ENCODE assay signal across 8 mouse cellular contexts in the genomic region with DNA sequence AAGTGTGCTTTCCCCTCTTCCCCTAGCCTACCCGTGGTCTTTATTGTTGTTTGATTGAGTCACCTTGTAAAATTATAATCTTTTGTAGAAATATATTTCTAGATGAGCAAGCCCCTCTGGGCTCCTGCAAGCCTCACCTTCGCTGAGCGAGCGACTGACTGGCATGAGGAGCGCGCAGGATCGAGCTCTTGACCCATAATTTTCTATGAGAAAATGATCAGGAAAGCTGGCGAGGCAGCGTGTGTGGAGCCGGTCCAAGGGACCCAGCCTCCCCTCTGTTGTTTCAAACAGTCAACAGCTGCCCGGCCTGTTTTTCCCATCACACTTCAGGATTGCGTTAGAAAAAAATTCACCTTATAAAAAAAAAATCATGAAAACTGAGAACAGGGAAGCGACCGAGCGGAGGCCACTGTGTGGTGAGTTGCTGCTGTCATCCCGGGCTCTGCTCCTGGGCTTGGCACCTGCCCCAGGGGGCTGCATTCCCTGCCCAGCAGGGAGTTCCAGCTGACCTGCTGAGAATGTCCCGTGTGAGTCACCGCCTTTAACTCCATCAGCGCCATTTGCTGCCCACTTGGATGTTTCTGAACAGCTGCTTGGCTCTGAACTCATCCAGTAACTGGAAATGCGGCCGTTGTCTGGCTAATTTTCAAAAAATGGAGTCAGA.
A peak's percentile ranks its signal among the peaks of the same experiment; 100 is the strongest.
DNase-seq lines count a peak whose midpoint lies in the region; ATAC-seq and TF ChIP-seq lines count a peak whose summit lies in the region.

No protein-coding gene starts in this region.

- intact Hi-C loops in heart, adult 2 months (cut with DNase I), result no loop called here

- H3K27ac ChIP-seq in heart, adult 2 months, result no peak overlapping the region
- H3K27ac ChIP-seq in kidney, adult 2 months (ENCODE audit: insufficient read depth, low read depth, low read length), result no peak overlapping the region
- no peak overlapping the region for H3K27ac ChIP-seq in midbrain, embryonic 10.5 days (replicated peaks)

- 12% methylated on average over 21 of the region's 21 CpGs for WGBS in heart, adult 2 months
- 24% methylated on average over 21 of the region's 21 CpGs for WGBS in kidney, adult 2 months
- 3% methylated on average over 21 of the region's 21 CpGs for WGBS in midbrain, embryonic 10.5 days

- peak overlapping the region; percentile 31 for H3K4me3 ChIP-seq in heart, adult 2 months
- no peak overlapping the region for H3K4me3 ChIP-seq in kidney, adult 2 months (ENCODE audit: insufficient read depth, low read depth, low read length)
- peak overlapping the region; percentile 36 for H3K4me3 ChIP-seq in midbrain, embryonic 10.5 days

- H3K9ac ChIP-seq in heart, adult 2 months (ENCODE audit: low read depth, low read length), result no peak overlapping the region

- peaks cover 3% of the 10 kb centered on the region for H3K4me1 ChIP-seq in heart, adult 2 months (ENCODE audit: control insufficient read depth, insufficient read depth, low read length)
- no peaks in the 10 kb centered on the region for H3K4me1 ChIP-seq in kidney, adult 2 months (ENCODE audit: control insufficient read depth, insufficient read depth, low read length)
- peaks cover 16% of the 10 kb centered on the region for H3K4me1 ChIP-seq in midbrain, embryonic 10.5 days

- TF ChIP-seq POLR2A in heart, adult 2 months (IDR thresholded peaks at IDR 0.05; ENCODE audit: insufficient read depth, low read depth, low read length), result no peak
- no peak for TF ChIP-seq POLR2A in kidney, adult 2 months (IDR thresholded peaks at IDR 0.05; ENCODE audit: low read depth, low read length)

- peak; percentile 80 to 83 for DNase-seq in adrenal gland, adult (ENCODE audit: inconsistent age in 2 of 2, low spot score in 1 of 2)
- DNase-seq in adrenal gland, postnatal 4 days (ENCODE audit: low spot score in 2 of 2), result no peak
- DNase-seq in embryo, embryonic 10.5 days (ENCODE audit: low spot score), result peak; percentile 50
- DNase-seq in heart, adult 2 months, result peak; percentile 45 to 51
- DNase-seq in kidney, adult 2 months, result peak; percentile 25
- DNase-seq in midbrain, embryonic 10.5 days (ENCODE audit: low spot score), result peak; percentile 30
- DNase-seq in frontal cortex, postnatal 10 days (ENCODE audit: low spot score in 2 of 2), result no peak

- no peak for TF ChIP-seq CTCF in heart, adult 2 months (IDR thresholded peaks at IDR 0.05)
- TF ChIP-seq CTCF in kidney, adult 2 months (conservative IDR thresholded peaks at IDR 0.05; ENCODE audit: insufficient read depth, insufficient read length, low read depth, low read length), result no peak

- H3K79me2 ChIP-seq in heart, adult 2 months (replicated peaks; ENCODE audit: control insufficient read depth, insufficient read depth, low read length), result no peaks in the 10 kb centered on the region

- no peak for TF ChIP-seq EP300 in heart, adult 2 months (IDR thresholded peaks at IDR 0.05; ENCODE audit: insufficient read depth, low read depth, low read length)

- ATAC-seq in inflammation-experienced regulatory T-cells, adult 6 months, result no peak

- H3K36me3 ChIP-seq in heart, adult 2 months (ENCODE audit: control insufficient read depth, insufficient read depth, low read length), result no peaks in the 10 kb centered on the region
- H3K36me3 ChIP-seq in kidney, adult 2 months (ENCODE audit: control insufficient read depth, insufficient read depth, low read length), result no peaks in the 10 kb centered on the region
- no peaks in the 10 kb centered on the region for H3K36me3 ChIP-seq in midbrain, embryonic 10.5 days

- 0 out of 2 replicates have a peak, but pooled peaks cover 4% of the 10 kb centered on the region for H3K9me3 ChIP-seq in midbrain, embryonic 10.5 days (replicated peaks)

- peaks cover 1% of the 10 kb centered on the region; the same call in 1 of the 2 replicates for H3K27me3 ChIP-seq in heart, adult 2 months (ENCODE audit: control insufficient read depth, insufficient read depth, low read length)
- no peaks in the 10 kb centered on the region for H3K27me3 ChIP-seq in kidney, adult 2 months (replicated peaks; ENCODE audit: control insufficient read depth, insufficient read depth, low read length)
- peaks cover 40% of the 10 kb centered on the region for H3K27me3 ChIP-seq in midbrain, embryonic 10.5 days (ENCODE audit: low read depth, poor library complexity, severe bottlenecking)

Comparison
In these comparisons a context has a peak if more than half of its experiments do, and no peak if none do; other contexts are left out.
1. DNase-seq: peak in adrenal gland, adult (2 of 2), embryo, embryonic 10.5 days (single experiment), heart, adult 2 months (2 of 2), kidney, adult 2 months (single experiment) and midbrain, embryonic 10.5 days (single experiment); none in adrenal gland, postnatal 4 days (0 of 2) and frontal cortex, postnatal 10 days (0 of 2).